Mouse (Mus musculus) G1E (cell line): ENCODE measurements around the gene Vmn1r94.
"Not testable (repeated sequence)": the region's sequence is repeated elsewhere in the genome, so short reads cannot be mapped to it uniquely, and the experiment has no call there.

ENCODE experiments used
- GATA1 ChIP-seq: IDR thresholded peaks from 2 replicates; pipeline ENCODE4 v1.6.1; 2012; ENCODE audit warnings: borderline replicate concordance, low read length, inconsistent platforms, mixed read lengths
- POLR2AphosphoS5 ChIP-seq: IDR thresholded peaks from 2 replicates; pipeline ENCODE4 v1.6.1; 2012; ENCODE audit warnings: low read depth, low read length, inconsistent platforms; ENCODE audit not compliant: insufficient replicate concordance
- TAL1 ChIP-seq: conservative IDR thresholded peaks from 2 replicates; pipeline ENCODE4 v1.6.1; 2012; ENCODE audit warnings: low read depth, low read length, inconsistent platforms, mixed read lengths

DNA sequence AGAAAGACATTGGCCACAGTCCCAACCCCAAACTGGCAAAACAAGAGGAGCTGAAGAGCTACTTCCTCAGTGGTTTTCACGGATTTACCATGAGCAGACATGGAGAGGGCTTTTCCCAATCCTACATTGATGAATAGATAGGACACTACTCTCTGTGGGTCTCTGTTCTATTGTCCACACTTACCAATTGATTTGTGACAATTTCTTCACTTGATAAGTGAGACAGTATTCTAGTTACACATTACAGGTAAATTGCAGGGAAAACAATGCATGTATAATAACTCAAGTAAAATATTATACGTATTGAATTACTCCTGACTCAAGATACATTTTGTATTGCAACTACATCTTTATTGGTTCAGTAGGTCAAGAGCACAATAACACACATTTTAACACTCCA is 45.7 kb downstream of the Vmn1r94 start, which contains the start of gene Gm16442:
- not testable (repeated sequence) for TF ChIP-seq POLR2AphosphoS5, GATA1, TAL1
